Mouse (Mus musculus) E14TG2a.4 (cell line): ENCODE data around the gene Atp6v1e1.

Source experiments
- CTCF ChIP-seq: conservative IDR thresholded peaks from 2 replicates; pipeline ENCODE4 v1.5.1; 2014; ENCODE audit warnings: low read length
- NANOG ChIP-seq: IDR thresholded peaks from 2 replicates; pipeline ENCODE4 v1.6.1; 2014; ENCODE audit warnings: borderline replicate concordance, low read length, mixed read lengths
- POU5F1 ChIP-seq: IDR thresholded peaks from 2 replicates; pipeline ENCODE4 v1.6.1; 2014; ENCODE audit warnings: low read length, borderline replicate concordance

DNA sequence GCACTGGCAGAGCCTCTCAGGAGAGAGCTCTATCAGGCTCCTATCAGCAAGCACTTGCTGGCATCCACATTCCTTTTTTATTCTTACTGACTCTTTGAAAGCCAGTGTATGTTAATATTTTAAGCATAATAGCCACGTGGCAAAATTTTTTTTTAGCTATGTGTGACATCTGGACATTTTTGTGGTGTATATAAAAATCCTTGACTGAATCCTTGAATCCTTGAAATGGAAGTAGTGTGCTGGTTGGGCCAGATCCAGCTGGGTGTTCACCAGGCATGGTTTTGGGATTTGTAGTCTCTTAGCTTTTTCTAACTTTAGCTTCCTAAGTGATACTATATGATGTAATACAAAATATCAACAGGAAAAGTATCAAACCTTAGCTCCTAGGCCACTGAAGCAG lies 46.2 kb upstream of the Atp6v1e1 start:
- TF ChIP-seq CTCF, result no peak
- TF ChIP-seq NANOG, result no peak
- no peak for TF ChIP-seq POU5F1
